Comparison of ENCODE assay signal across 23 mouse cellular contexts in the genomic region with DNA sequence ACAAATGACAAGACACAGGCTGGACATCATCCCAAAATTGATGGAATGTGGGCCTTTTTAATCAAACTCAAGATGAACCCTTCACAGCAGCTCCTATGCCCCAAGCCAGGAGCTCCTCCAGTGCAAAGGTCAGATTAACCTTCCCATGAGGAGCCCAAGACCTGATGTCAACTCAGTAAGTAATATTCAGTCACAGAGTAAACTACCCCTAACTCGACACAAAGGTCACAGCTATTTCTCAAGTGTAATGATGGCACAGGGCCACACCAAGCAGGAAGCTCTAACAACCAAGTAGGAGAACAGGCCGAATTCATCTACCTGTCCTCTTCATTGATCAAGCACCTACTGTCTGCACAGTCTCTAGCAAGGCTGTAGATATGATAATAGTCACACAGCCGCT.
"Had no signal": no experiment of that assay in that cellular context is flagged by ENCODE, and none has a peak within 500 bp of the region (broad histone marks: within the 10 kb centered on the region; RNA-seq: fewer than 3 reads in every experiment).

No protein-coding gene starts in this region.

- ATAC-seq: hindbrain, postnatal 0 days; inflammation-experienced regulatory T-cells, adult 6 months; intestine, embryonic 16.5 days; midbrain, embryonic 15.5 days had no signal

- H3K36me3 ChIP-seq: midbrain, embryonic 15.5 days had no signal

- H3K4me2 ChIP-seq: hindbrain, embryonic 14.5 days; limb, embryonic 12.5 days; limb, embryonic 15.5 days; lung, embryonic 15.5 days; midbrain, embryonic 15.5 days; neural tube, embryonic 12.5 days; neural tube, embryonic 15.5 days; stomach, embryonic 15.5 days had no signal

- DNase-seq: left cerebral cortex, postnatal 4 days; lung, adult 18-20 months; lung, postnatal 10 days; lung, postnatal 36 days; retina, postnatal 1 day; right cerebral cortex, postnatal 25 days; spleen, adult 18-20 months; thymus, adult 2 months; thymus, postnatal 14 days had no signal

- H3K9me3 ChIP-seq: limb, embryonic 15.5 days; lung, embryonic 15.5 days; megakaryocyte, embryonic 14.5 days; midbrain, embryonic 15.5 days; neural tube, embryonic 12.5 days; neural tube, embryonic 15.5 days; stomach, embryonic 15.5 days had no signal

- H3K4me3 ChIP-seq: limb, embryonic 12.5 days; limb, embryonic 15.5 days; lung, embryonic 15.5 days; megakaryocyte, embryonic 14.5 days; midbrain, embryonic 10.5 days; midbrain, embryonic 15.5 days; neural tube, embryonic 12.5 days; neural tube, embryonic 15.5 days; stomach, embryonic 15.5 days had no signal

- H3K27ac ChIP-seq: hindbrain, embryonic 14.5 days; hindbrain, postnatal 0 days; limb, embryonic 12.5 days; limb, embryonic 15.5 days; liver, embryonic 14.5 days; lung, embryonic 15.5 days; midbrain, embryonic 10.5 days; midbrain, embryonic 15.5 days; neural tube, embryonic 12.5 days; neural tube, embryonic 15.5 days; stomach, embryonic 15.5 days had no signal

- H3K27me3 ChIP-seq: limb, embryonic 12.5 days; limb, embryonic 15.5 days; lung, embryonic 15.5 days; megakaryocyte, embryonic 14.5 days; midbrain, embryonic 15.5 days; neural tube, embryonic 12.5 days; neural tube, embryonic 15.5 days; stomach, embryonic 15.5 days had no signal

- H3K4me1 ChIP-seq: limb, embryonic 12.5 days; midbrain, embryonic 15.5 days; neural tube, embryonic 12.5 days; neural tube, embryonic 15.5 days had no signal

- H3K9ac ChIP-seq: hindbrain, embryonic 14.5 days; limb, embryonic 12.5 days; limb, embryonic 15.5 days; liver, embryonic 14.5 days; lung, embryonic 15.5 days; midbrain, embryonic 15.5 days; neural tube, embryonic 12.5 days; neural tube, embryonic 15.5 days; stomach, embryonic 15.5 days had no signal
